Mouse (Mus musculus) hindbrain, embryonic 15.5 days (tissue): ENCODE measurements around the gene Ctnna2. TPM values are rescaled to one million over a fixed set of nuclear protein-coding genes. Genes with fewer than 3 reads are reported as not detected.
A peak's percentile ranks its signal among the peaks of the same experiment; 100 is the strongest.

Experiments used
- ATAC-seq: fragments of 200-750 bp; cut with Nextera tagmentation; 2 replicates; pipeline ENCODE4 v1.8.0; 2017; ENCODE audit warnings: low read depth, moderate number of reproducible peaks, moderate TSS enrichment; ENCODE audit not compliant: low FRiP score
- H3K27ac ChIP-seq: fragments of 300-500 bp; sonication (generic); replicated peaks from 2 replicates; pipeline ENCODE4 v1.5.1; 2015; ENCODE audit warnings: mild to moderate bottlenecking, inconsistent platforms
- H3K27me3 ChIP-seq: fragments of 300-500 bp; sonication (generic); 2 replicates; pipeline ENCODE4 v1.6.1; 2015; ENCODE audit warnings: control low read depth, inconsistent platforms
- H3K36me3 ChIP-seq: fragments of 300-500 bp; sonication (generic); 2 replicates; pipeline ENCODE4 v1.6.1; 2015; ENCODE audit warnings: control low read depth, inconsistent platforms
- H3K4me1 ChIP-seq: fragments of 300-500 bp; sonication (generic); replicated peaks from 2 replicates; pipeline ENCODE4 v1.6.1; 2015; ENCODE audit warnings: control low read depth, inconsistent platforms
- H3K4me2 ChIP-seq: fragments of 300-500 bp; sonication (generic); 2 replicates; pipeline ENCODE4 v1.6.1; 2015; ENCODE audit warnings: moderate library complexity, mild to moderate bottlenecking, inconsistent platforms
- H3K4me3 ChIP-seq: fragments of 300-500 bp; sonication (generic); 2 replicates; pipeline ENCODE4 v1.5.1; 2015; ENCODE audit warnings: mild to moderate bottlenecking, inconsistent platforms
- H3K9ac ChIP-seq: fragments of 300-500 bp; sonication (generic); 2 replicates; pipeline ENCODE4 v1.6.1; 2015; ENCODE audit warnings: inconsistent platforms
- H3K9me3 ChIP-seq: fragments of 300-500 bp; sonication (generic); 2 replicates; pipeline ENCODE4 v1.6.1; 2016; ENCODE audit warnings: control low read depth, inconsistent platforms
- WGBS: fragments of 180-500 bp; shearing (Covaris S2); methylation state at CpG from one replicate; pipeline ENCODE4 v1.1.7; 2015; 5-methylcytosine and 5-hydroxymethylcytosine counted together
- polyA plus RNA-seq: library from polyadenylated mRNA; unstranded; fragments of >200 nt; fragmentation: Nextera tagmentation; extraction: Ambion mirVana; gene quantifications from 2 replicates; pipeline ENCODE4 v1.2.1, GENCODE M21; 2015

The Ctnna2 gene
- polyA plus RNA-seq, 1 experiment from 2014 or later, result 125 TPM

DNA sequence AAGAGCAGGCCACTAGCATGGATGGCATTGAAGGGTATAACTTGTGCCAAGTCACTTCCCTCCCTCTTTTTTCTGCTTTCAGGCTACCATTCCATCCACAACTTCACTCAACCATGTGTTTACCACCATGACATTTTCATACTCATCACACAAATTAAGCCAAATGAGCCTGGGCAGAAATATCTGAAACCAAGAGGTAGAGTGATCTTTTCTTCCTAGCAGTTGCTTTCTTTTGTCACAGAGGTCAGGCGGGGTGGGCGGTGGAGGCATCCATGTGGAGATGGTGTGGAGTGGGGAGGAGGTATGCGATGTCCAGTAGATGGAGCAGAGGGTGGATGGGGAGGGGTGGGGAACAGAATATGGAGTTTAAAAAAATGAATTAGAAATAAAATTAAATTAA lies 672.7 kb downstream of the Ctnna2 start:
- peaks cover 8% of the 10 kb centered on the region; the same call in 1 of the 2 replicates for H3K4me1 ChIP-seq
- no peak overlapping the region for H3K9ac ChIP-seq
- H3K27ac ChIP-seq, result no peak overlapping the region
- no peak overlapping the region for H3K4me2 ChIP-seq
- no peak overlapping the region for H3K4me3 ChIP-seq
- ATAC-seq, result no peak
- H3K36me3 ChIP-seq, result no peaks in the 10 kb centered on the region
- 96% methylated on average over 3 of the region's 3 CpGs for WGBS
- no peaks in the 10 kb centered on the region for H3K27me3 ChIP-seq
- H3K9me3 ChIP-seq, result no peaks in the 10 kb centered on the region

GRCm38 (mm10) chr6:77301305-77301704 lies 678.2 kb downstream of the Ctnna2 start:
- ATAC-seq, result no peak
- Histone ChIP-seq H3K9ac (no peak overlapping the region), H3K36me3 (no peaks in the 10 kb centered on the region), H3K27me3 (no peaks in the 10 kb centered on the region), H3K4me1 (peaks cover 8% of the 10 kb centered on the region; the same call in 1 of the 2 replicates), H3K9me3 (no peaks in the 10 kb centered on the region), H3K4me3 (no peak overlapping the region), H3K27ac (no peak overlapping the region), H3K4me2 (no peak overlapping the region)
- WGBS, result 86% methylated on average over 1 of the region's 1 CpGs

GRCm38 (mm10) chr6:77291415-77291814 lies 688.1 kb downstream of the Ctnna2 start:
- Histone ChIP-seq H3K4me2 (no peak overlapping the region), H3K4me3 (no peak overlapping the region), H3K4me1 (0 out of 2 replicates have a peak, but pooled peaks cover 5% of the 10 kb centered on the region), H3K27ac (peak overlapping the region; percentile 27; the same call in 1 of the 2 replicates), H3K36me3 (no peaks in the 10 kb centered on the region), H3K9ac (no peak overlapping the region), H3K27me3 (no peaks in the 10 kb centered on the region), H3K9me3 (no peaks in the 10 kb centered on the region)
- ATAC-seq, result no peak
- WGBS, result 38% methylated on average over 6 of the region's 6 CpGs

DNA sequence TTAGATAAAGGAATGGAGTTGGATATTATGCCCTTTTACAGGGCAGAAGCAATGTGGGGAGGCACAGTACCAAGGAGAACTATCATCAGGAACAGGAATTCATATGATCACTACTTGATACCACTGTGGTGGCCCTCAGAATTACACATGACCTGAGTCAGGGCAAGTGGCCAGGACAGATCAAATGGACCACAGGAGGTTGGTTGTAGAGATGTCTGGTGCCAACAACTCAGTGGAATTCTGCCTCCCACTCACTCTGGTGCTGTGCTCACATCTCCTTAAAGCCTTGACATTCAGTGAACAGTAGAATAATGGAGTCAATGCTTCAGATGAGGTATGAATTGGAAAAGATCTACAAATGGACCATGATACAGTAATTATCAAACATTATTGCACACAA lies 691.1 kb downstream of the Ctnna2 start:
- no peaks in the 10 kb centered on the region for H3K27me3 ChIP-seq
- H3K9ac ChIP-seq, result no peak overlapping the region
- no peak for ATAC-seq
- H3K9me3 ChIP-seq, result no peaks in the 10 kb centered on the region
- 0 out of 2 replicates have a peak, but pooled peaks cover 5% of the 10 kb centered on the region for H3K4me1 ChIP-seq
- no peak overlapping the region for H3K27ac ChIP-seq
- H3K4me2 ChIP-seq, result no peak overlapping the region
- H3K36me3 ChIP-seq, result no peaks in the 10 kb centered on the region
- H3K4me3 ChIP-seq, result no peak overlapping the region

DNA sequence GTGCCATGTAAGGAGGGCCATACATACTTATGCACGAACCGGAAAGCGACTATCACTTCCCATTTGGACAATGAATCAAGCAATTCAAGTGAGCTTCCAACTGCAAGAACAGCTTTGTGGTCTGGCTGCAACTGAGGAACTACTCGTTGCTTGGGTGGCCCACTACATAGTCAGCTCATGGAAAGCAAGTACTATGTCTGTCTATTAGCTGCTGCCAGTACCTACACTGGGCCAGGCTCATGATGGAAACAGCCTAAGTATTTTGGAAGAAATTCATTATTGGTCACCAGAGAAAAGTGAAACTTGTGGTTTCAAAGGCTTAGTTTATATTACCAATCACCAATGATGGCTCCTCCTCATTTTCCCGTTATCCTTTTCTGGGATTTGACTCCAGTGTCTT lies 693.2 kb downstream of the Ctnna2 start:
- Histone ChIP-seq H3K4me1 (0 out of 2 replicates have a peak, but pooled peaks cover 3% of the 10 kb centered on the region), H3K27ac (no peak overlapping the region), H3K9ac (no peak overlapping the region), H3K36me3 (no peaks in the 10 kb centered on the region), H3K9me3 (no peaks in the 10 kb centered on the region), H3K4me3 (no peak overlapping the region), H3K4me2 (no peak overlapping the region), H3K27me3 (no peaks in the 10 kb centered on the region)
- no peak for ATAC-seq
- 89% methylated on average over 5 of the region's 5 CpGs for WGBS

GRCm38 (mm10) chr6:77278794-77279193 lies 700.7 kb downstream of the Ctnna2 start:
- Histone ChIP-seq H3K27me3 (no peaks in the 10 kb centered on the region), H3K4me2 (no peak overlapping the region), H3K9me3 (no peaks in the 10 kb centered on the region), H3K9ac (no peak overlapping the region), H3K36me3 (no peaks in the 10 kb centered on the region), H3K4me3 (no peak overlapping the region), H3K27ac (no peak overlapping the region), H3K4me1 (no peaks in the 10 kb centered on the region)
- no peak for ATAC-seq
- WGBS, result 69% methylated on average over 5 of the region's 5 CpGs

DNA sequence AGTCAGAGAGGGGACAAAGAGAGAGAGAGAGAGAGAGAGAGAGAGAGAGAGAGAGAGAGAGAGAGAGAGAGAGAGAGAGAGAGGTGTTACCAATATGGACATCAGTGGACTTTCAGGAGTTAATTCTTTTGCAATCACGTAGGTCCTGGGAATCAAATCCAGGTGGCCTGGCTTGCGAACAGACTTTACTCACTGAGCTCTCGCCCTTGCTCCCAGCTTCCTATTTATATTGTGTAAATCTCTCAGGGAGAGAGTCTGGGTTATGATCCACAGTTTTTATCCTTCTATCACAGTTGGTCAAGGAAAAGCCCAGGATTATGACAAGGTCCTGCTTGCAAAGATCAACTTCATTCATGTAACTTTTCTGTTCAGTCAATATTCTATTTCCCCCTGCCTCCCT lies 714.3 kb downstream of the Ctnna2 start:
- Histone ChIP-seq H3K4me1 (no peaks in the 10 kb centered on the region), H3K4me2 (no peak overlapping the region), H3K27me3 (no peaks in the 10 kb centered on the region), H3K27ac (no peak overlapping the region), H3K9me3 (no peaks in the 10 kb centered on the region), H3K4me3 (no peak overlapping the region), H3K9ac (no peak overlapping the region), H3K36me3 (no peaks in the 10 kb centered on the region)
- WGBS, result 85% methylated on average over 3 of the region's 3 CpGs
- ATAC-seq, result no peak

DNA sequence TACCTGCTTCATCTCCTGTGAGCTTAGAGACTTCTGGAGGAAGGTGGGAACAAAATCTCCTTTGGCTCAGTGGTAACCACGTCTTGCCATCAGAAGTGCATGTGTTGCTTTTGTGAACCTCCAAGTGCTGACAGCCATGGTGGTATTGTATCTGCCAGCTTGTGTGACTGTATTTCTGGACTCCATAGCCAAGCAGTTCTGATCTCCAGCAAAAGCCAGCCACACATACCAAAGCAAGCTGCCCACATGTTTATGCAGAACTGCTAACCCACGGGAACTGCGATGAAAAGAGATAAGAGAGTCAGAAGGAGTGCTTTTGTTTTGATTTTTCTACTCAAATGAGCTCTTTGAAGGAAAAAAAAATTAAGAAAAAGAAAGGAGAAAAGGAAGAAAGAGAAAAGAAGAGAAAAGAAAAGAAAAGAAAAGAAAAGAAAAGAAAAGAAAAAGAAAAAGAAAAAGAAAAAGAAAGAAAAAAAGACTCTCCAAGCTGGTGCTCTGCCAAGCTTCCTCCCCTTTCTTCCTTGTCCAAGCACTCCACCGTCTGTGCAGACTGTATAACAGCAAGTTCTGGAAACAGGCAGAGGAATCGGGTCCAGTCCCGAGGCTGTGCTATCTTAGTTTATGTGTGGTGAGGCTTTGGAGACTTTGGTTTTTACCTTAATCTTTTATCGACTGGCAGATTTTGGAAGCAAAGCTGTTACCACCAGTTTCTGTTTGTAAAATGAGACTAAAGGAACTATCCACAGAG lies 722.0 kb downstream of the Ctnna2 start:
- no peak for ATAC-seq
- no peak overlapping the region for H3K27ac ChIP-seq
- H3K4me3 ChIP-seq, result no peak overlapping the region
- no peak overlapping the region for H3K9ac ChIP-seq
- no peak overlapping the region for H3K4me2 ChIP-seq
- H3K27me3 ChIP-seq, result no peaks in the 10 kb centered on the region
- H3K4me1 ChIP-seq, result no peaks in the 10 kb centered on the region
- no peaks in the 10 kb centered on the region for H3K36me3 ChIP-seq
- WGBS, result 43% methylated on average over 7 of the region's 7 CpGs
- H3K9me3 ChIP-seq, result no peaks in the 10 kb centered on the region

DNA sequence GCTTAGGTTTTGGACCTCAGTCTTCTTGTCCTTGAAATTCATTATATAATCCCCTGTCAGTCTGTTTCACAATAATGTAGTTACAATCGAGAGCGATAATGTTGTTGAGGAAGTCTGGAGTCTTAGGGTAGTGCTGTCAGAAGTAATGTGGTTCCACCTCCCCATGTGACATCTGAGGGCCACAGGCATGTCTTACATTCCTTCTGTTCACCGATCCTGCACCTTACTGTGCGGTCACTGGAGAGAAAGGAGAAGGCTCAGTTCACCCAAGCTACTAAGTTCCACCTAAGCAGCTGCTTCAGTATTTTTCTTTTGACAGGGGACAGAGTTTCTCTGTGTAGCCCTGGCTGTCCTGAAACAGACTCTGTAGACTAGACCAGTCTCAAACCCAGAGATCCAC lies 723.2 kb downstream of the Ctnna2 start:
- Histone ChIP-seq H3K27ac (no peak overlapping the region), H3K4me3 (no peak overlapping the region), H3K4me1 (no peaks in the 10 kb centered on the region), H3K9ac (no peak overlapping the region), H3K4me2 (no peak overlapping the region), H3K9me3 (no peaks in the 10 kb centered on the region), H3K27me3 (no peaks in the 10 kb centered on the region), H3K36me3 (no peaks in the 10 kb centered on the region)
- ATAC-seq, result no peak
- 92% methylated on average over 4 of the region's 4 CpGs for WGBS

- no peak overlapping the region for H3K9ac ChIP-seq
- H3K9me3 ChIP-seq, result no peaks in the 10 kb centered on the region
- WGBS, result 75% methylated on average over 5 of the region's 5 CpGs
- peaks cover 5% of the 10 kb centered on the region for H3K4me1 ChIP-seq
- H3K27me3 ChIP-seq, result no peaks in the 10 kb centered on the region
- no peak overlapping the region for H3K27ac ChIP-seq
- H3K4me3 ChIP-seq, result no peak overlapping the region
- ATAC-seq, result no peak
- H3K36me3 ChIP-seq, result no peaks in the 10 kb centered on the region
- H3K4me2 ChIP-seq, result no peak overlapping the region
These were observed 726.0 kb downstream of the Ctnna2 start for GRCm38 (mm10) chr6:77253480-77253879.

DNA sequence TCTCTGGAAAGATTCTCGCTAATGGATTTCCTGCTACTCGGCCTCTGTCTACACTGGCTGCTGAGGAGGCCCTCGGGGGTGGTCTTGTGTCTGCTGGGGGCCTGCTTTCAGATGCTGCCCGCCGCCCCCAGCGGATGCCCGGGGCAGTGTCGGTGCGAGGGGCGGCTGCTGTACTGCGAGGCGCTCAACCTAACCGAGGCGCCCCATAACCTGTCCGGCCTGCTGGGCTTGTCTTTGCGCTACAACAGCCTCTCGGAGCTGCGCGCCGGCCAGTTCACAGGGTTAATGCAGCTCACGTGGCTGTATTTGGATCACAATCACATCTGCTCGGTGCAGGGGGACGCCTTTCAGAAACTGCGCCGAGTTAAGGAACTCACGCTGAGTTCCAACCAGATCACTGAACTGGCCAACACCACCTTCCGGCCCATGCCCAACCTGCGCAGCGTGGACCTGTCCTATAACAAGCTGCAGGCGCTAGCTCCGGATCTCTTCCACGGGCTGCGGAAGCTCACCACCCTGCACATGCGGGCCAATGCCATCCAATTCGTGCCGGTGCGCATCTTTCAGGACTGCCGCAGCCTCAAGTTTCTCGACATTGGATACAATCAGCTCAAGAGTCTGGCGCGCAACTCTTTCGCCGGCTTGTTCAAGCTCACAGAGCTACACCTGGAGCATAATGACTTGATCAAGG lies 735.8 kb downstream of the Ctnna2 start:
- peak overlapping the region; percentile 55 for H3K9ac ChIP-seq

GRCm38 (mm10) chr6:77242601-77243406 lies 736.7 kb downstream of the Ctnna2 start, which contains the start of gene Lrrtm1:
TSS of gene Lrrtm1 (plus strand) at chr6:77242689.
- peak within 1 kb of the TSS; percentile 91 for H3K27ac ChIP-seq
- H3K27me3 ChIP-seq, result no peaks in the 10 kb centered on the region
- H3K4me3 ChIP-seq, result peak within 1 kb of the TSS; percentile 57
- no peaks in the 10 kb centered on the region for H3K36me3 ChIP-seq
- no peaks in the 10 kb centered on the region for H3K9me3 ChIP-seq
- peak; percentile 87 for ATAC-seq
- WGBS, result under 1% methylated on average over 53 of the region's 53 CpGs
- H3K4me2 ChIP-seq, result peak within 1 kb of the TSS; percentile 76
- H3K9ac ChIP-seq, result peak within 1 kb of the TSS; percentile 55
- H3K4me1 ChIP-seq, result peaks cover 30% of the 10 kb centered on the region

More for the DNA sequence above, 735.8 kb downstream of the Ctnna2 start:
- peak; percentile 63 for ATAC-seq
- peak overlapping the region; percentile 91 for H3K27ac ChIP-seq
- peak overlapping the region; percentile 76 for H3K4me2 ChIP-seq
- no peaks in the 10 kb centered on the region for H3K36me3 ChIP-seq
- WGBS, result under 1% methylated on average over 43 of the region's 43 CpGs
- H3K27me3 ChIP-seq, result no peaks in the 10 kb centered on the region
- peak overlapping the region; percentile 57 for H3K4me3 ChIP-seq
- H3K4me1 ChIP-seq, result peaks cover 37% of the 10 kb centered on the region
- H3K9me3 ChIP-seq, result no peaks in the 10 kb centered on the region
